Comparison of ENCODE assay signal across 8 mouse cellular contexts in genomic region chr4:115839956-115840355, GRCm38 (mm10). TPM values are rescaled to one million over a fixed set of nuclear protein-coding genes. Genes with fewer than 3 reads are reported as not detected.
DNase-seq lines count a peak whose midpoint lies in the region; ATAC-seq lines count a peak whose summit lies in the region.

No protein-coding gene starts in this region.

- peaks cover 7% of the 10 kb centered on the region; the same call in 1 of the 2 replicates for H3K4me1 ChIP-seq in heart, embryonic 12.5 days (replicated peaks)
- no peaks in the 10 kb centered on the region for H3K4me1 ChIP-seq in embryonic facial prominence, embryonic 11.5 days (ENCODE audit: control insufficient read depth, insufficient read depth, low read length)

- no peak overlapping the region for H3K9ac ChIP-seq in heart, embryonic 12.5 days
- no peak overlapping the region for H3K9ac ChIP-seq in embryonic facial prominence, embryonic 11.5 days (replicated peaks; ENCODE audit: low read length)

- peak overlapping the region; percentile 75 for H3K4me2 ChIP-seq in heart, embryonic 12.5 days
- no peak overlapping the region for H3K4me2 ChIP-seq in embryonic facial prominence, embryonic 11.5 days (ENCODE audit: low read depth, low read length)

- 57% methylated on average over 4 of the region's 4 CpGs for WGBS in heart, embryonic 12.5 days
- WGBS in embryonic facial prominence, embryonic 11.5 days: 48% methylated on average over 4 of the region's 4 CpGs

- H3K27me3 ChIP-seq in heart, embryonic 12.5 days (replicated peaks): no peaks in the 10 kb centered on the region
- no peaks in the 10 kb centered on the region for H3K27me3 ChIP-seq in embryonic facial prominence, embryonic 11.5 days (ENCODE audit: control insufficient read depth, insufficient read depth, low read length)

- H3K36me3 ChIP-seq in heart, embryonic 12.5 days: peaks cover 9% of the 10 kb centered on the region
- no peaks in the 10 kb centered on the region for H3K36me3 ChIP-seq in embryonic facial prominence, embryonic 11.5 days (replicated peaks; ENCODE audit: control insufficient read depth, insufficient read depth, low read depth, low read length)

- H3K27ac ChIP-seq in heart, embryonic 12.5 days (ENCODE audit: poor library complexity, severe bottlenecking): no peak overlapping the region
- no peak overlapping the region for H3K27ac ChIP-seq in embryonic facial prominence, embryonic 11.5 days (replicated peaks; ENCODE audit: low read depth, low read length)

- H3K4me3 ChIP-seq in heart, embryonic 12.5 days: peak overlapping the region; percentile 65
- no peak overlapping the region; the same call in 1 of the 2 replicates for H3K4me3 ChIP-seq in embryonic facial prominence, embryonic 11.5 days (ENCODE audit: low read depth, low read length)

- no peak for DNase-seq in heart, adult 9 months (ENCODE audit: low spot score in 2 of 2)
- peak; percentile 28 for DNase-seq in embryonic facial prominence, embryonic 11.5 days (ENCODE audit: low spot score)
- peak; percentile 33 to 39 for DNase-seq in kidney, adult 8-10 months
- DNase-seq in lung, postnatal 36 days: peak; percentile 43
- no peak for DNase-seq in urinary bladder, adult 2 months (ENCODE audit: low spot score)
- no peak for DNase-seq in right cerebral cortex, postnatal 36 days (ENCODE audit: low spot score in 2 of 2)
- no peak for DNase-seq in spleen, postnatal 14 days (ENCODE audit: low spot score in 2 of 2)

- ATAC-seq in heart, embryonic 12.5 days (ENCODE audit: insufficient number of reproducible peaks, low FRiP score): no peak
- ATAC-seq in embryonic facial prominence, embryonic 11.5 days (replicated peaks; ENCODE audit: insufficient number of reproducible peaks, low FRiP score, low TSS enrichment, low read depth): no peak

- H3K9me3 ChIP-seq in heart, embryonic 12.5 days (replicated peaks): no peaks in the 10 kb centered on the region
- H3K9me3 ChIP-seq in embryonic facial prominence, embryonic 11.5 days (replicated peaks; ENCODE audit: control insufficient read depth, low read length): no peaks in the 10 kb centered on the region

RNA-seq across cellular contexts. Expression of gene Mknk1, which starts 1.0 kb away (rescaled TPM):
- polyA plus RNA-seq in heart, embryonic 12.5 days (2016; fragmentation: Nextera tagmentation; extraction: Ambion mirVana): 20.1 and 21.6 TPM in 2 replicates
- 17.5 and 20.0 TPM in 2 replicates for polyA plus RNA-seq in embryonic facial prominence, embryonic 11.5 days (2014; fragmentation: Nextera tagmentation; extraction: Ambion mirVana)
- polyA plus RNA-seq in urinary bladder, adult 2 months (2012; rRNA removed): 44.8 and 59.6 TPM in 2 replicates

RNA-seq across cellular contexts. Expression of gene Mob3c, which starts 12.1 kb away (rescaled TPM):
- polyA plus RNA-seq in heart, embryonic 12.5 days (2016; fragmentation: Nextera tagmentation; extraction: Ambion mirVana): 6.7 TPM in 2 replicates
- polyA plus RNA-seq in embryonic facial prominence, embryonic 11.5 days (2014; fragmentation: Nextera tagmentation; extraction: Ambion mirVana): 2.8 and 4.6 TPM in 2 replicates
- 10.3 and 19.3 TPM in 2 replicates for polyA plus RNA-seq in urinary bladder, adult 2 months (2012; rRNA removed)

RNA-seq across cellular contexts. Expression of gene Kncn, which starts 44.2 kb away (rescaled TPM):
- polyA plus RNA-seq in heart, embryonic 12.5 days (2016; fragmentation: Nextera tagmentation; extraction: Ambion mirVana): not detected in 2 replicates
- polyA plus RNA-seq in embryonic facial prominence, embryonic 11.5 days (2014; fragmentation: Nextera tagmentation; extraction: Ambion mirVana): not detected in 2 replicates
- 0.04 TPM in 1 of 2 replicates, not detected in the other for polyA plus RNA-seq in urinary bladder, adult 2 months (2012; rRNA removed)

RNA-seq across cellular contexts. Expression of gene 6430628N08Rik, which starts 50.5 kb away (rescaled TPM):
- polyA plus RNA-seq in heart, embryonic 12.5 days (2016; fragmentation: Nextera tagmentation; extraction: Ambion mirVana): not detected in 2 replicates
- not detected in 2 replicates for polyA plus RNA-seq in embryonic facial prominence, embryonic 11.5 days (2014; fragmentation: Nextera tagmentation; extraction: Ambion mirVana)
- polyA plus RNA-seq in urinary bladder, adult 2 months (2012; rRNA removed): not detected in 2 replicates

RNA-seq across cellular contexts. Expression of gene Atpaf1, which starts 55.3 kb away (rescaled TPM):
- 69.9 and 73.5 TPM in 2 replicates for polyA plus RNA-seq in heart, embryonic 12.5 days (2016; fragmentation: Nextera tagmentation; extraction: Ambion mirVana)
- 54.0 and 54.4 TPM in 2 replicates for polyA plus RNA-seq in embryonic facial prominence, embryonic 11.5 days (2014; fragmentation: Nextera tagmentation; extraction: Ambion mirVana)
- polyA plus RNA-seq in urinary bladder, adult 2 months (2012; rRNA removed): 18.1 and 19.0 TPM in 2 replicates

Comparison
In these comparisons a context has a peak if more than half of its experiments do, and no peak if none do; other contexts are left out.
1. DNase-seq: peak in embryonic facial prominence, embryonic 11.5 days (single experiment), kidney, adult 8-10 months (2 of 2) and lung, postnatal 36 days (single experiment); none in heart, adult 9 months (0 of 2), urinary bladder, adult 2 months (single experiment), right cerebral cortex, postnatal 36 days (0 of 2) and spleen, postnatal 14 days (0 of 2).